Mouse (Mus musculus): Measurements from ENCODE around the gene Zc3h4. TPM values are rescaled to one million over a fixed set of nuclear protein-coding genes. Genes with fewer than 3 reads are reported as not detected.

Gene Zc3h4
- polyA plus RNA-seq, 1 experiment = 24.8 TPM

GRCm38 (mm10) chr7:16422222-16422856, 21.6 kb downstream of the Zc3h4 start:
- H3K4me2 ChIP-seq (ENCODE audit: low read depth) = no peak overlapping the region
- no peaks in the 10 kb centered on the region for H3K27me3 ChIP-seq (ENCODE audit: control insufficient read depth, insufficient read depth, insufficient read length)
- no peaks in the 10 kb centered on the region for H3K79me2 ChIP-seq (ENCODE audit: control insufficient read depth, insufficient read depth)
- peaks cover 51% of the 10 kb centered on the region for H3K36me3 ChIP-seq (ENCODE audit: control insufficient read depth, insufficient read depth)
- H3K4me3 ChIP-seq = no peak overlapping the region
- no peak overlapping the region for H3ac ChIP-seq (ENCODE audit: control insufficient read depth, insufficient read length)
- TF ChIP-seq POLR2A (IDR thresholded peaks at IDR 0.05; ENCODE audit: insufficient read length, low read depth) = no peak
- TF ChIP-seq USF1 (IDR thresholded peaks at IDR 0.05; ENCODE audit: low read depth) = no peak
- no peak for TF ChIP-seq E2F4 (IDR thresholded peaks at IDR 0.05; ENCODE audit: insufficient read depth)
- TF ChIP-seq CEBPB (IDR thresholded peaks at IDR 0.05; ENCODE audit: insufficient read depth, poor library complexity, severe bottlenecking) = no peak
- TF ChIP-seq MYOD1 (IDR thresholded peaks at IDR 0.05; ENCODE audit: control insufficient read depth in 1 of 3, insufficient read length in 2 of 3, low read depth in 2 of 3) = no peak
- no peak for TF ChIP-seq TCF3 (IDR thresholded peaks at IDR 0.05; ENCODE audit: insufficient read length, low read depth)
- no peak for TF ChIP-seq MAX (IDR thresholded peaks at IDR 0.05; ENCODE audit: low read depth)

- Histone ChIP-seq H3ac (ENCODE audit: control insufficient read depth, insufficient read length) (no peak overlapping the region), H3K36me3 (ENCODE audit: control insufficient read depth, insufficient read depth) (peaks cover 64% of the 10 kb centered on the region), H3K4me2 (ENCODE audit: low read depth) (no peak overlapping the region), H3K4me3 (no peak overlapping the region), H3K79me2 (ENCODE audit: control insufficient read depth, insufficient read depth) (no peaks in the 10 kb centered on the region), H3K27me3 (ENCODE audit: control insufficient read depth, insufficient read depth, insufficient read length) (no peaks in the 10 kb centered on the region)
- TF ChIP-seq CEBPB (IDR thresholded peaks at IDR 0.05; ENCODE audit: insufficient read depth, poor library complexity, severe bottlenecking) = no peak
- no peak for TF ChIP-seq REST (IDR thresholded peaks at IDR 0.05; ENCODE audit: insufficient read depth, insufficient read length)
These were observed 23.0 kb downstream of the Zc3h4 start for GRCm38 (mm10) chr7:16423731-16424130.

GRCm38 (mm10) chr7:16425721-16426120, 25.0 kb downstream of the Zc3h4 start:
- TF ChIP-seq MYOG (IDR thresholded peaks at IDR 0.05; ENCODE audit: control insufficient read depth in 1 of 3, insufficient read depth in 1 of 3, insufficient read length in 2 of 3, low read depth in 2 of 3) (no peak), MAX (IDR thresholded peaks at IDR 0.05; ENCODE audit: low read depth) (no peak), REST (IDR thresholded peaks at IDR 0.05; ENCODE audit: insufficient read depth, insufficient read length) (no peak), TCF3 (IDR thresholded peaks at IDR 0.05; ENCODE audit: insufficient read length, low read depth) (no peak), MYOD1 (IDR thresholded peaks at IDR 0.05; ENCODE audit: control insufficient read depth in 1 of 3, insufficient read length in 2 of 3, low read depth in 2 of 3) (no peak), USF1 (IDR thresholded peaks at IDR 0.05; ENCODE audit: low read depth) (no peak), POLR2A (IDR thresholded peaks at IDR 0.05; ENCODE audit: insufficient read length, low read depth) (no peak), TCF12 (IDR thresholded peaks at IDR 0.05; ENCODE audit: insufficient read depth, poor library complexity, severe bottlenecking) (no peak), SRF (IDR thresholded peaks at IDR 0.05; ENCODE audit: control insufficient read depth, insufficient read length, low read depth) (no peak), E2F4 (IDR thresholded peaks at IDR 0.05; ENCODE audit: insufficient read depth) (no peak)
- Histone ChIP-seq H3K4me2 (ENCODE audit: low read depth) (no peak overlapping the region), H3K4me3 (no peak overlapping the region), H3K27me3 (ENCODE audit: control insufficient read depth, insufficient read depth, insufficient read length) (no peaks in the 10 kb centered on the region), H3K79me2 (ENCODE audit: control insufficient read depth, insufficient read depth) (no peaks in the 10 kb centered on the region), H3ac (ENCODE audit: control insufficient read depth, insufficient read length) (no peak overlapping the region), H3K36me3 (ENCODE audit: control insufficient read depth, insufficient read depth) (peaks cover 57% of the 10 kb centered on the region)

- H3K79me2 ChIP-seq (ENCODE audit: control insufficient read depth, insufficient read depth) = no peaks in the 10 kb centered on the region
- TF ChIP-seq REST (IDR thresholded peaks at IDR 0.05; ENCODE audit: insufficient read depth, insufficient read length) (no peak), SRF (IDR thresholded peaks at IDR 0.05; ENCODE audit: control insufficient read depth, insufficient read length, low read depth) (no peak), USF1 (IDR thresholded peaks at IDR 0.05; ENCODE audit: low read depth) (no peak), CEBPB (IDR thresholded peaks at IDR 0.05; ENCODE audit: insufficient read depth, poor library complexity, severe bottlenecking) (no peak), POLR2AphosphoS2 (IDR thresholded peaks at IDR 0.05; ENCODE audit: insufficient read length, low read depth) (no peak), E2F4 (IDR thresholded peaks at IDR 0.05; ENCODE audit: insufficient read depth) (no peak), TCF12 (IDR thresholded peaks at IDR 0.05; ENCODE audit: insufficient read depth, poor library complexity, severe bottlenecking) (no peak), MAX (IDR thresholded peaks at IDR 0.05; ENCODE audit: low read depth) (no peak), TCF3 (IDR thresholded peaks at IDR 0.05; ENCODE audit: insufficient read length, low read depth) (no peak), POLR2A (IDR thresholded peaks at IDR 0.05; ENCODE audit: insufficient read length, low read depth) (no peak), MYOD1 (IDR thresholded peaks at IDR 0.05; ENCODE audit: control insufficient read depth in 1 of 3, insufficient read length in 2 of 3, low read depth in 2 of 3) (no peak), MYOG (IDR thresholded peaks at IDR 0.05; ENCODE audit: control insufficient read depth in 1 of 3, insufficient read depth in 1 of 3, insufficient read length in 2 of 3, low read depth in 2 of 3) (no peak)
- no peak overlapping the region for H3K4me2 ChIP-seq (ENCODE audit: low read depth)
- no peak overlapping the region for H3ac ChIP-seq (ENCODE audit: control insufficient read depth, insufficient read length)
- H3K4me3 ChIP-seq = no peak overlapping the region
- H3K27me3 ChIP-seq (ENCODE audit: control insufficient read depth, insufficient read depth, insufficient read length) = no peaks in the 10 kb centered on the region
- peaks cover 62% of the 10 kb centered on the region for H3K36me3 ChIP-seq (ENCODE audit: control insufficient read depth, insufficient read depth)
These were observed 25.5 kb downstream of the Zc3h4 start for GRCm38 (mm10) chr7:16426129-16426729.

- Histone ChIP-seq H3K4me2 (ENCODE audit: low read depth) (no peak overlapping the region), H3K79me2 (ENCODE audit: control insufficient read depth, insufficient read depth) (no peaks in the 10 kb centered on the region)
These were observed 32.8 kb downstream of the Zc3h4 start for GRCm38 (mm10) chr7:16433352-16433971.

More at GRCm38 (mm10) chr7:16433352-16433971, 32.8 kb downstream of the Zc3h4 start:
- no peaks in the 10 kb centered on the region for H3K27me3 ChIP-seq (ENCODE audit: control insufficient read depth, insufficient read depth, insufficient read length)
- H3ac ChIP-seq (ENCODE audit: control insufficient read depth, insufficient read length) = no peak overlapping the region
- no peak overlapping the region for H3K4me3 ChIP-seq
- TF ChIP-seq MAX (IDR thresholded peaks at IDR 0.05; ENCODE audit: low read depth) = no peak
- TF ChIP-seq POLR2AphosphoS2 (IDR thresholded peaks at IDR 0.05; ENCODE audit: insufficient read length, low read depth) = no peak
- TF ChIP-seq MYOG (IDR thresholded peaks at IDR 0.05; ENCODE audit: control insufficient read depth in 1 of 3, insufficient read depth in 1 of 3, insufficient read length in 2 of 3, low read depth in 2 of 3) = no peak
- TF ChIP-seq SRF (IDR thresholded peaks at IDR 0.05; ENCODE audit: control insufficient read depth, insufficient read length, low read depth) = no peak
- TF ChIP-seq MYOD1 (IDR thresholded peaks at IDR 0.05; ENCODE audit: control insufficient read depth in 1 of 3, insufficient read length in 2 of 3, low read depth in 2 of 3) = no peak
- TF ChIP-seq POLR2A (IDR thresholded peaks at IDR 0.05; ENCODE audit: insufficient read length, low read depth) = no peak
- TF ChIP-seq TCF12 (IDR thresholded peaks at IDR 0.05; ENCODE audit: insufficient read depth, poor library complexity, severe bottlenecking) = no peak
- TF ChIP-seq REST (IDR thresholded peaks at IDR 0.05; ENCODE audit: insufficient read depth, insufficient read length) = no peak
- no peak for TF ChIP-seq USF1 (IDR thresholded peaks at IDR 0.05; ENCODE audit: low read depth)
- TF ChIP-seq CEBPB (IDR thresholded peaks at IDR 0.05; ENCODE audit: insufficient read depth, poor library complexity, severe bottlenecking) = no peak
- no peak for TF ChIP-seq TCF3 (IDR thresholded peaks at IDR 0.05; ENCODE audit: insufficient read length, low read depth)
- no peak for TF ChIP-seq E2F4 (IDR thresholded peaks at IDR 0.05; ENCODE audit: insufficient read depth)
- peaks cover 17% of the 10 kb centered on the region for H3K36me3 ChIP-seq (ENCODE audit: control insufficient read depth, insufficient read depth)
